Mouse (Mus musculus): ENCODE measurements around the gene 3110040N11Rik.

Gene 3110040N11Rik

DNA sequence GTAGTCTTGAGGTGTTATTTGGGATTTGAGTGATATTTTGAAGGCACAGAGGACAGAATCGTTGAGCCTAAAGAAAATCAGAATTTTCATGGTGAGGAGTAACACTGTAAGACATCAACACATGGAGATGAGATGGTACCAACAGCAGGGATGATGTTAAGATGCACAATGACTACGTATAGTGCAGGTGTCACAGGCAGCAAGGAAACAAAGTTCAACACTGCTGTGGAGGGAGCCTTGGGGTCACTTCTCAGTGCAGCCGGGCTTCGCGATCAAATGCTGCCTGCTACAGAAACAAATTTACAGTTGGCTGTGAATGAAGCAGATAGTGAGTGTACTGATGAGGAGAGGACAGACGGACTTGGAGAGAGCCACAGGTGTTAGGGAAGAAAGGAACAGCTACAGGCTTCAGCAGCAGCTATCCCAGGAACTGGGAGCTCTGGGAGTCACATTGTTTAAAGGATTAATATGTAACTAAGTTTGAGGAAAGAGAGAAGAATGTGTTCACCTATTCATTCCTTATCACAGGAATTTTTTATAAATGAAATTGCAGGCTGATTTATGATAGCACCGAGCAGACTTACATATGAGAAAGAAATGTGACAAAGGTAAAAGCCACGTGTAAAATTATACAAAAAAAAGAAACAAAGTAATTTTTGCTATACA, 50.4 kb downstream of the 3110040N11Rik start:
- no peak for DNase-seq (ENCODE audit: low spot score in 2 of 2)

DNA sequence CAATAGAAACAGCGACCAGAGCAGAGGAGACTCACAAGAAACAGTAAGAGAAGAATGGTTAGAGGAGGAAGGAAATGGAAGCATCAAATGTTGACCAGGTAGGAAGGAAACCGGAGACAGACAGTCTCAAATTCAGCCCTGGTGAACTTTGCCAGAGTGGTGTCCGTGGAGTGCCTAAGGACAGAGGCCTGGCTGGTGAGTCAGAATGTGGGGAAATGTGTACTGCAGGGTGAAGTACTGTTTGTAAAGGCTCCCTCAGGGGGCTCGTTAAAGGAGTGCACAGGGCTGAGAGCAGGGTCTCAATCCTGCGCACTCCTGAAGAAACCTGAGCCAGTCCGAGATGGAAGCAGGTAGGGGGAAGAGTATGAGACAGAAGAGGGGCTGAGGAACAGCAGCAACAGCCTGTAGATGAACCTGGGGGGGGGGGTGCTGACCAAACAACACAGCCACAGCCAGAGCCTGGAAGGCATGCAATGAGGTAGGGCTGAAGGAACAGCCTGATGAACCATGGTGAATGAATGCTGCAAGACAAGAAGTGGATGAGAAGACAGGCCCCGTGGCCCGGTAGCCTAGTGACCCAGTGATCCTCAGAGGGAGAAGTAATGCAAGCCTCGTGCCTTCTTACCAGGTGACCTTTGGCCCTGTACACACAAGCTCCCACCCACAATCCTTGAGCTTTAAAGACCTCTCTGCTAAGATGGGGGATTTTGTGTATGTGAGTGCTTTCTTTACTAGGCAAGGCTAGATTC, 53.8 kb downstream of the 3110040N11Rik start:
- DNase-seq (ENCODE audit: low spot score in 2 of 2) = no peak

DNA sequence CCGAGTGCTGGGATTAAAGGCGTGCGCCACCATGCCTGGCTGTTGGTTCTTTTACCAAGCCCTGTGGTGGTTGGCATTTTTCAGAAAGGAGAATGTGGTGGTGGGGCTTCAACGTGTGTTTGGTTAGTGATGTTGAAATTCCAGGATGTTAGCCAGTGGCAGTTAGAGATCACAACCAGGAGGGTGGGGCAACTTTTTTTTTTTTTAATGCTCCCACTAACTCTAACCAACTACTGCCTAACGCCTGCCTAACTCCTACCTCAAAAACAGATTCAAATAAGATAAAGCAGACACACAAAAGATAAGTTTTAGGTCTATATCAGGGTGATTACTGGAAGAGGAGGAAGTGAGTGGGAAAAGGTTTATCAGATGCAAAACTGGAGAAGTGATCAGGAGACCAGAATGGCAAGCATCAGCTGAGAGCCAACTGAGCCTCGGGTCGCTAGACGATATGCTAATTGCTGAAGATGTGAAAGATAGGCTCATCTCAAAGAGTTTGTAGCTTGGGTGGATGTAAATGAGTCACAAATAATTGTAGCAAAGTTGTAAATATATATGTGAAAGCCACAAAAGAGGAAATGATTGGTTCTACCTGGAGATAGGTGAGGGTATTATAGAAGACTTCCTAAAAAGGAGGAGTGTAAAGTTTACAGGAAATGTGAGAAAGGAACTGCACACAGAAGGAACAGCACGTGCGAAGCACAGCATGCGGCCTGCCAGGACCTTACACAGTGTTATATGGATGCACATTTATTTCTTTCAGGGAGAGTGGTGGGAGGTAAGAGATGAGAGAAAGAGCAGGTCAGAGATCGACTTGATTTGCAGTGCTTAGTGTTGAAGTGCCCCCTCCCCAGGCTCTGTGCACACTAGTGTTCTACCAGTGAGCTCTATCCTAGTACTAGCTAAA, 56.8 kb downstream of the 3110040N11Rik start:
- no peak for DNase-seq (ENCODE audit: low spot score in 2 of 2)

Measured in right cerebral cortex, postnatal 10 days (tissue).